Mouse (Mus musculus): Measurements from ENCODE around the gene Sorcs2. TPM values are rescaled to one million over a fixed set of nuclear protein-coding genes. Genes with fewer than 3 reads are reported as not detected.

The Sorcs2 gene
- total and polyA plus RNA-seq, 3 experiments = 0.42 to 1.6 (median 0.46) TPM

GRCm38 (mm10) chr5:36336252-36336651, 61.7 kb downstream of the Sorcs2 start:
- Histone ChIP-seq H3K4me3 (replicated peaks in 1 of 3; ENCODE audit: low read depth in 2 of 3, low read length in 2 of 3, poor library complexity in 1 of 3) (no peak overlapping the region), H3K4me1 (ENCODE audit: control insufficient read depth in 1 of 2, insufficient read depth in 2 of 2) (peaks cover 0 to 4% of the 10 kb centered on the region in 2 experiments; a peak in 1 of 4 replicates), H3K9me3 (replicated peaks; ENCODE audit: low read length) (no peaks in the 10 kb centered on the region), H3K27ac (ENCODE audit: insufficient read depth, low read depth) (no peak overlapping the region), H3K79me2 (replicated peaks; ENCODE audit: control insufficient read depth, extremely low read depth, insufficient read depth, poor library complexity, severe bottlenecking) (no peaks in the 10 kb centered on the region), H3K27me3 (replicated peaks) (peaks cover 72% of the 10 kb centered on the region), H3K9ac (ENCODE audit: insufficient read depth, low read depth) (no peak overlapping the region), H3K36me3 (replicated peaks in 1 of 2; ENCODE audit: control insufficient read depth in 1 of 2, insufficient read depth in 1 of 2, low read length in 1 of 2) (no peaks in the 10 kb centered on the region), H3K4me2 (ENCODE audit: insufficient read depth, low read depth, poor library complexity, severe bottlenecking) (no peak overlapping the region)
- in situ Hi-C loops (cut with MboI; ENCODE audit: low pct_ligation_motif_present, low pct_unique_long_range_greater_than_20kb, low sequenced_read_pairs) = no loop called here
- no peak for DNase-seq (ENCODE audit: extremely low read depth)
- TF ChIP-seq TBP (conservative IDR thresholded peaks at IDR 0.05; ENCODE audit: low read depth, low read length) (no peak), BHLHE40 (IDR thresholded peaks at IDR 0.05; ENCODE audit: low read depth, low read length) (no peak), ETS1 (conservative IDR thresholded peaks at IDR 0.05; ENCODE audit: low read depth, low read length) (no peak), CHD2 (IDR thresholded peaks at IDR 0.05; ENCODE audit: low read length) (no peak), KAT2A (IDR thresholded peaks at IDR 0.05; ENCODE audit: insufficient replicate concordance, low read length) (no peak), GABPA (IDR thresholded peaks at IDR 0.05; ENCODE audit: insufficient replicate concordance, low read depth, low read length) (no peak), JUND (conservative IDR thresholded peaks at IDR 0.05; ENCODE audit: low read depth, low read length) (no peak), ZKSCAN1 (IDR thresholded peaks at IDR 0.05; ENCODE audit: borderline replicate concordance, low read depth, low read length) (no peak), SMC3 (IDR thresholded peaks at IDR 0.05; ENCODE audit: low read depth, low read length) (no peak), MAZ (IDR thresholded peaks at IDR 0.05; ENCODE audit: low read depth, low read length) (no peak), E2F4 (IDR thresholded peaks at IDR 0.05; ENCODE audit: insufficient replicate concordance, low read depth, low read length) (no peak), ZMIZ1 (IDR thresholded peaks at IDR 0.05; ENCODE audit: low read depth, low read length) (no peak), ELF1 (IDR thresholded peaks at IDR 0.05; ENCODE audit: low read depth, low read length) (no peak)
- dilution Hi-C loops (cut with MboI; ENCODE audit: extremely low pct_ligation_motif_present, extremely low pct_unique_long_range_greater_than_20kb, low sequenced_read_pairs) = no loop called here

GRCm38 (mm10) chr5:36335661-36336060, 62.3 kb downstream of the Sorcs2 start:
- peaks cover 73% of the 10 kb centered on the region for H3K27me3 ChIP-seq (replicated peaks)
- H3K4me1 ChIP-seq (ENCODE audit: control insufficient read depth in 1 of 2, insufficient read depth in 2 of 2) = peaks cover 0 to 4% of the 10 kb centered on the region in 2 experiments; a peak in 1 of 4 replicates
- no peak overlapping the region for H3K4me2 ChIP-seq (ENCODE audit: insufficient read depth, low read depth, poor library complexity, severe bottlenecking)
- no peak overlapping the region for H3K27ac ChIP-seq (ENCODE audit: insufficient read depth, low read depth)
- H3K79me2 ChIP-seq (replicated peaks; ENCODE audit: control insufficient read depth, extremely low read depth, insufficient read depth, poor library complexity, severe bottlenecking) = no peaks in the 10 kb centered on the region
- no peak for TF ChIP-seq JUN (IDR thresholded peaks at IDR 0.05; ENCODE audit: insufficient read depth, low read depth, low read length)
- TF ChIP-seq CHD1 (IDR thresholded peaks at IDR 0.05; ENCODE audit: low read depth, low read length) = no peak
- no peak for TF ChIP-seq ELF1 (IDR thresholded peaks at IDR 0.05; ENCODE audit: low read depth, low read length)
- dilution Hi-C loops (cut with MboI; ENCODE audit: extremely low pct_ligation_motif_present, extremely low pct_unique_long_range_greater_than_20kb, low sequenced_read_pairs) = no loop called here
- H3K9ac ChIP-seq (ENCODE audit: insufficient read depth, low read depth) = no peak overlapping the region
- no peaks in the 10 kb centered on the region for H3K36me3 ChIP-seq (replicated peaks in 1 of 2; ENCODE audit: control insufficient read depth in 1 of 2, insufficient read depth in 1 of 2, low read length in 1 of 2)
- H3K9me3 ChIP-seq (replicated peaks; ENCODE audit: low read length) = no peaks in the 10 kb centered on the region
- no peak for DNase-seq (ENCODE audit: extremely low read depth)
- no peak overlapping the region for H3K4me3 ChIP-seq (replicated peaks in 1 of 3; ENCODE audit: low read depth in 2 of 3, low read length in 2 of 3, poor library complexity in 1 of 3)
- in situ Hi-C loops (cut with MboI; ENCODE audit: low pct_ligation_motif_present, low pct_unique_long_range_greater_than_20kb, low sequenced_read_pairs) = no loop called here

All from CH12.LX (cell line).